Mouse (Mus musculus) urinary bladder, postnatal 14 days (tissue): ENCODE measurements around the gene Wbp1l.

Experiments
- DNase-seq: peaks from one replicate; pipeline ENCODE4 v3.0.0; 2021; ENCODE audit warnings: low spot score

Gene Wbp1l

DNA sequence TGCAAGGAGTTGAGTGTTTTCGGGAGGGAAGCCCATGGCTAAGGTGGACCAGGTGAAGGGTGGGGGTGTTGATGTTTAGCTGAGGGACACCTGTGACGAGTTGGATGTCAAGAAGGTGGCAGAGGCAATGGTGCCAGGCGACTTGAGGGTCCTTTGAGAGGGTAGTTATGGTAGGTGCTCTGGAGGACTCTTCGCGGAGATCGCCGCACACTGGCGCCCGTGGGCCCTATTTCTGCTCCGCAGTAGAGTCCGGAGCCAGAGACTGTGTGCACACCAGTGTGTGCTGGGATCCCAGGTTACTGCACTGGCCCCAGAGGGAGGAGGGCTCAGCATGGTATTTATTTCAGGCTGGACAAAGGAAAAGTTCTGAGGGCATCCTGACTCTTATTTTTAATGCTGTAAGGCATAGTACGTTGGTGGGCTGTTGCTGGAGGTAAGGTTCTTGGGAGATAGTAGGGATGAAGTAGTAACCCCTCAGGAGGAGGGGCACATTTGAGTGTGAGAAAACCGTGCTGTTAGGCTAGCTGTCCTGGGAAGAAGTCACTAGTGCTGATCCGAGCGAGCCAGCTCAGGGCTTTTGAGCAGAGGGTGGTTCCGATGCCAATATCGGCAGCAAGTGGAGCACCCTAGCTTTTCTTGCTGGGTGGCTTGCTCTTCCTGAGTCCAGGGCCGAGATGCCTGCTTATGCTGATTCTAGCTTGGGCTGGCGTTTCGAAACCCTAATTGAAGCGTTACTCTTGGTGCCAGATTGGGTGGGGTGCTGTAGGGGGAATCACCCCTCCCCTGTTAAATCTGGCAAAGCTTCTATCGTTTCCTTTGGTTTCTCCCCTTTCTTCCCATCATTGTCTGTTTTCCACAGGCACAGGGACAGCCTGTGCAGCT is 732 bp downstream of the Wbp1l start:
- peak; percentile 27 for DNase-seq

DNA sequence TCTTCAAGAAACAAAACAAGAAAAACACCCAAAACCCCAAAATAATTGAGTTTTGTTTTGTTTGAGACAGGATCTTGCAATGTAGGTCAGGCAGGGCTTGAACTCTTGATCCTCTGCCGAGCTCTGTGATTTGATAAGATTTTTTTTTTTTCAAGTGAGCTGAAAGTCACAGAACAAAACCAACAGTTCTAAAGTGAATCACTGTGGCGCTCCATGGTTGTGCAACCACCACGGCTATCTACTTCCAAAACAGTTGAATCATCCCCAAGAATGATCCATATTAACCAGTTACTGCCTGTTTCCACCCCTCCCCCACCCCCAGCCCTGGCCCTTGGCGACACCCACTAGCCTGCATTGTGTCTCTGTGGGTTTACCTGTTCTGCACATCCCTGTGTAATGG is 1.5 kb downstream of the Wbp1l start:
- DNase-seq, result peak; percentile 52

DNA sequence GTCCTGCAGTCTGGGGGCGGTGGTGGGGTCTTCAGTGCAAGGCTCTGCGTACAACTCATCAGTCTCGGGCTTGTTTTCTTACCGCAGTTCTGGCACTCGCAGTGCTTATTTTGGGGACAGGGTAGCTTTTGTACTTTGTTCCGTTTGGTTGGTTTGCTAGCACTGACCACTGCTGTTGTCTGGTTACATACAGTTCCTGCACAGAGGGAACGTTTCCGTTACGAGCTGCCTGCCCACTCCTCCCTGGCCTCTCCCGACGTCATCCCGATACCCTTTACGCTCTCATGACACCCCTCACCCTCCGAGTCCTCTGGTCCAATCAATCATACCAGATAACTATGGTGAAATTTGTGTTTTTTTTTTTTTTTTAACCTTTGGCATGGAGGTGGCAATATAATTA is 2.6 kb downstream of the Wbp1l start:
- peak; percentile 14 for DNase-seq

DNA sequence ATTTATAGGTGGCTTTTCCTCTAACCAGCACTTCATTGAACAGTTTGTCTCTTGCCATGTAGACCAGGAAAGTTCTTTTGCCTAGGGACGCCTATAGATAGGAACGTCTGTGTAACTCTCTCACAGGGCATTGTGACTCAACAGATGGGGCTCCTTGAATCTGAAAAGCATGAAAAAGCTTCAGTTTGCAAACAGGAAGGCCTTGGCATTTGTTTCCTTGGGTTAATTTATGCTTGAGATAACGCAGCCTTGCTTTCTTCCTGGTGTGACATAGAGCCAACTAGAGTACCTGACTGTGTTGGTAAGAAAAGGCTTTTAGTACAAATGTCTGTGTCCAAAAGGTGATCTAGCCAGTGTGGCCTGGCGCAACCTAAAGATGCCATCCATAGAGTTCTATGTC is 3.5 kb downstream of the Wbp1l start:
- DNase-seq, result no peak

DNA sequence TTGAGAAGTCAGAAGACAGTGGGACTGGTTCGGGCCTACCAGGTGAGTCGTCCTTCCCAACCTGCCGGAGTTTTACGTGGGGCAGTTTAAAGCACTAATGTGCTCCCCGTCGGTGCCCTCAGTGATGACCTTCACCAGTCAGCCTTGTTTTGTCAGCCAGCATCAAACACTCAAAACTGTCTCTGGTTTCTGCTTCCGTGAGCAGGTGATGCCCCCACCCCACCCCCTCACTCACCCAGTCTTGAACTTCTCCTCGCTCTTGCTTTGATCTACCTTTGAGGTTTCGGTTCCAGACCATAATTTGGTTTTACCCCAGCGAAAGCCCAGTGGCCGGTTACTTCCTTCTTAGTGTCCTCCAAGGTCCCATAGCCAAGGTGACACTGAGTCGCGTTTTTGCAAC is 7.8 kb downstream of the Wbp1l start:
- no peak for DNase-seq

DNA sequence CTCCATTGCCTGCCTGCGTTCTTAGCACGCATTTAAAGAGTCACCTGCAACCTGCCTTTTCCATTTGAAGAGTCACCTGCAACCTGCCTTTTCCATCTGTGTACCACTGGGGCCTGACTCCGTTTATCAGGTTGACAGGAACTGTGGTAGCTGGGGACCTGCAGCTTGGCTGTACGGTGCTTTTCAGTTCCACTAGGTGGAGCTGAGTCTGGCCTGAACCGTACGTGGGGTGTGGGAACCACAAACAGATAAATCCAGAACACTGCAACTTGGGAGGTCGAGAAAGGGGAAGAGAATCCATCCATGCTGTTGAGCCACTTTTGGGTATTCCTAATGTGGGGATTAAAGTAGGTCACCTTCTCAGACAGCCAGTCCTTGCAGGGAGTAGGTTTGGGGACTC is 8.5 kb downstream of the Wbp1l start:
- DNase-seq, result peak; percentile 27

DNA sequence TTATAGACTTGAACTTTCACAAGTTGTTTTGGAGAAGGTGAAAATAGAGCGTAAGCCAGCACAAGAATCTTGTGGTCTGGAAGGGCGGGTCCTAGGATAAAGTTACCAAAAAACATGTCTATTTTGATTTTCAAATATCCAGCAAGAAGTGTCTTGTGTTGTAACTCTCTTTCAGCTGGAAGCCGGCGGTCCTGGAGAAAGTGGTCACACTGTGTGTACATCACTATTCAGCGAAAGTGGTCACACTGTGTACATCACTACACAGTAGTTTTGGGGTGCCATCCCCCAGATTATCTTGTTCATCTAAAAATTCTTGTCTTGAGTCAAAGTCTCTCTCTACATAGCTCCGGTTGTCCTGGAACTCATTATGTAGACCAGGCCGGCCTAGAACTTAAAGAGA is 9.3 kb downstream of the Wbp1l start:
- DNase-seq, result no peak

DNA sequence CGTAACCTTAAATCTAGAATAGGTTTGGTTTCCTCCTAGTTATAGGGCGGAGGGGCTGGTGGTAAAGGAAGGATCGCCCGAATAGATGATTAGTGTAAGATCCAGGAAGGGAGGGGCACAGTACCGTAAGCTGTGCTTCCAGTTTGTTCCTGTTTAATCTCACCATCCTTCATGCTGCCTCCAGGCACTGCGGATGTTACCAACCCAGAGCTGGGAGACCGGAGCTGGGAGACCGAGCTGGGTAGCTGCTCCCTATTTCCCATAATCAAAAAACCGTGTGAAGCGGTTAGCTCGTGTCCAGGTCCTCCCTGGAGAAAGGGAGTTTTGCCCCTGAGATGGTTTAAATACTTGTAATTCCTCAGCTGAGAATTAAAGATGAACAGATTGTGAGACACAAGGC is 17.5 kb downstream of the Wbp1l start:
- no peak for DNase-seq

DNA sequence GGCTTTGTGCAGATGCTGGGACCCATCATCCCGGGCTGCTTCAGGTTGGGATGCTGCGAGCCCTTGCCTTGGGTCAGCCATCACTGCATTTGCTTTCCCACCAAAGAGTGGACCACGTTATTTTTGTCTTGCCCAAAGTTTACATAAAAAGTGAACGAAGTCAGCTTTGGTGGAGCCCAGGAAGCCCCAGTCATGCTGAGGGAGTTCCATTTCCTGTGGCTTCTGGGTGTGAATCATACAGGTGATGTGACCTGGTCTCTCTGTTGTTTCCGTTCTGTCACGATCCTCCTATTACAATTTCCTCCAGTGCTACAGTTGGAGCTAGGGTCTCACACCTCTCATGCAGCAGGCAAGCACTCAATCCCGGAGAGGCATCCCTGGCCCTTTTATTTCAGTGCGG is 18.5 kb downstream of the Wbp1l start:
- DNase-seq, result no peak

DNA sequence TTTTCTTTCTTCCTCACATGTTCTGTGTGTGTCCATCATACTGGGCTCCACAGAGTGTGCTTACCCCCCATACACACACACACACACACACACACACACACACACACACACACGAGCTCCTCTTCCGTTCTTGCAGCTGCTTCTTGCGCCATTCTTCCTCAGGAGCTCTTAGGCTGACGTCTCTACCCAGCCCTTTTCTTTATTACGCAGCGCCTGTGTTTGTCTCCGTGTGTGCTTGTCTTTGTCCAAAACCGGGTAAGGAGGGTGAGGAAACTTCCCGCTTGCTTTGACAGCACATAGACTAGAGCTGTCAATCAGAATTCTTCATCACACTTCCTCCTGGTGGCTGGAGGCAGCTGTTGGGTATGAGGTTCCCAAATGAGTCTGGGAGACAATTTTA is 19.4 kb downstream of the Wbp1l start:
- no peak for DNase-seq

DNA sequence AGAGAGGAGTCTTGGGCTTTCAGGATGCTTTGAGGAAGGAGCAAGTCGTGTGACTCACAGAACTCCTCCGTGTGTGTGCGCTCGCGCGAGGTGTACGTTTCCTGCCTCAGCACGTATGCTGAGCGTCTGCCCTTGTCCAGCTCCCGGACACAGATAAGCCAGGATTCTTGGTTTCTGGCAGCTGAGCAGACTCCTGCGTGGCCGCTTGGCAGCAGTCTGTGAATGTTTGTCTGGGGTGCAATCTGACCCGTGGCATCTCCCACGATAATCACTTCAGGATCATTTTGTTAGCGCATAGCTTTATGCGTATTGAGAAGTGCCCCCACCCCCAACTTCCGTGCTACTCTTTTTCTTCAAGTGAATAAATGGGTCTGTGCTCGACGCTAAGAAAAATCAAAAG is 20.1 kb downstream of the Wbp1l start:
- DNase-seq, result peak; percentile 53

DNA sequence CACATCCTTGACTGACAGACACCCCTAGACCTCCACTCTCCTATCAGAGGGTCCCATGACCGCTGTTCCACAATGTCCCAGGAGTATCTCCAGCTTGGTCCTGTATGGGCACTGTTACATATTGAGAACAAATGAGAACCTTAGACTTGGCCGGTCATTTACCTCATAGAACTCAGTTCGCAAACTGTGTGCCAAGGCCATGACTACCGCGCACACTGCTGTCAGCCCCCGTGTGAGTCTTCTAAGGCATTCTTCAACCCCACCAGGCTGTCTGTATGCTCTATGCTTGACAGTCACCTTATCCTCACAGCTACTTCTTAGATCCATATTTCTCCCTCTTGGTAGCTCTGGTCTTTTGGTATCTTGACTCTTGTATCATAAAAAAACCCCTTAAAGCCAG is 20.6 kb downstream of the Wbp1l start:
- DNase-seq, result no peak

DNA sequence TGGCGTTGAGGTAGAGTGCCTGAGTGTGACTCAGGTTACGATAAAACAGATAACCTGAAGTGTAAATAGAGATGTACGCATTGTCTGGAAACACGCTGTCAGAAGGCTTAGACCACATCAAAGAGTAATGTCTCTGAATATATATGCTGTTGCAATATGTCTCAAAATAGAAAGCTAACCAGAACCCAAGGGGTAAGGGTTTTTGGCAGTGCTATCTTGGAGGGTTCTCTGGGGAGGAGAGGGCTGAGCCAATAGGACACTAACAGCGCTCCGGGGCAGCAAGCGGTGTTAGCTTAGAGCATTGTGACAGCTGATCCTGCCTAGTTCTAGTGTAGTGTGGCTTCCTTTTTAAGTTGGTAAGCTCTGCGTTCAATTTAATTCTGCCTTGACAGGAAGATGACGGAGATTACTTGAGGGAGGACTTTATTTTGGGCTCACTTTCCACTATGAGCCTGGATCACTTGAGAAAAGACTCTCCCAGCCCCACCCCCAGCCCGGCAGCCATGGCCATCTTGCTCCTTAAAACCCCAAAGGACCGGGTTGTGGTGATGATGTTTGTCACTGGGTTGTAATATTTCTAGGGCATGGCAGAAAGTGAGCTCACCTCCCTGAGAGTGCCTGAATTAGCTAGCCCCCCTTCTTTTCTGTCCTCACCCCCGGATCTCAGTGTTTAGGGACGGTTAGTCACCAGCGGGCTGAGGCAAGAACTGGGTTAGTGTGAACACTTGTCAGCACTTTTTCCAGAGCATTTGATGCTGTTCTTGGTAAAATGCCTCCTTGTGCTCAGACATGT is 21.3 kb downstream of the Wbp1l start:
- DNase-seq, result no peak

DNA sequence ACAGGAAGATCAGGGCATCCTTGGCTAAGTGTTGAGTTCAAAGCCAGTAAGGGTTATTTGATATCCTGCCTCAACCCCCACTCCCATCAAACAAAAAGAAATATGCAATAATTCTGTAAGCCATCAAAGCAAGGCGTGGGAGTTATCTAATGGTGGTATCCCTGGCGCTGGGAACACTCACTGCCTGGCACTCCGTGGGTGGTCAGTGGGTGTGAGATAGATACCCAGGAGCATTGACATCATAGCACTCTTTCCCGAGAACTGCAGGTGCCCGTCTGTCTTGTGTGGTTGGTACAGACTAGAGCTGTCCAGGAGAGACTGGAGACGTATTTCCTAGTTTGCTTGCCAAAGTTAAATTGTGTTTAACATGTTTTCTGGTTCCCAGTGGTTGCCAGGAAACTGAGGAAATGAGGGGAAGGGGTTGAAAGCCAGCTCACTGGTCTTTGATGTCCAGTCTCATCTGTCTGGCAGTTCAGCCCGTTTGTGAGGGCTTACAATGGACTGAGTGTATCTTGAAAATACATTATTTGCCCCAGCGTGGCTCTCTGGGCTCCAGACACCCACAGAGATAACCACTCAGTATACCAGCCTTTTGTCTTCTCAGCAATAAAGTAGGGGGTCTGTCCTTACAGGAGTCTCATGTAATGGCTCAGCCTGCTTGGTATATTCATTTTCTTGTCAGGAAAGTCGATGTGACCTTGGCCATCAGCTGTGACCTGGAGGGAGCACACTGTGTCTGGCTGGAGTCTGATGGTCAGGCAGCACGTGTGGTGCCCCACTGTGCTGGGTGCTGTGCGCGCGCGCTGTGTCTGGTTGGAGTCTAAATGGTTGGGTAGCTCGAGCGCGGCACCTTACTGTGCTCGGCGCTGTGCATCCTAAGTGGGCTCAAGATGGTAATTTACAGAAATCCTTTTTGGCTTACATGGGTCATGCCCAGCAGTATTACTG is 22.6 kb downstream of the Wbp1l start:
- DNase-seq, result no peak

DNA sequence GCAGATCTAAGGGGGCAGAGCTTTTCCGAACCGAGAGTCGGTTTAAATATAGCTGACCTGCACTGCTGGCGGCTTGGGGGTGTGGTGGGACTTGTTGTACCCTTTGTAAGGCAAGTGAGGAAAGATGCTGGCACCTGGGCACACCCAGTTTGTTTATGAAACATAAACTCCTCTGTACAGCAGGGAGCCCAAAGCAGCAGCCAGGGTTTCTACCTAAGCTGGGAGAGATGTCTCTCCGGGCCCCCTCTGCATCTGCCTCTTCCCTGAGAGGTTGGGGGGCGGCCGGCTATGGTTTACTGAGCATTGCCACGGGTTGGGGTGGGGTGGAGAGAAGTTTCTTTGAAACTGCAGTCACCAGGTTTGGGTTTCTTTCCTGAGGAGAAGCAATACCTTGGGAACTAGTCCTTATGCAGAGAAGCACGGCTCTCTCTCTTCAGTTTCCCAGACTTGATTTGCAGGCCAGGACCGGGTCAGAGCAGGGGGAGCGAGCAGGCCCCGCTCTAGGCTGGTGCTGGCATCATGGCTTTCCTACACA is 23.8 kb downstream of the Wbp1l start:
- no peak for DNase-seq

DNA sequence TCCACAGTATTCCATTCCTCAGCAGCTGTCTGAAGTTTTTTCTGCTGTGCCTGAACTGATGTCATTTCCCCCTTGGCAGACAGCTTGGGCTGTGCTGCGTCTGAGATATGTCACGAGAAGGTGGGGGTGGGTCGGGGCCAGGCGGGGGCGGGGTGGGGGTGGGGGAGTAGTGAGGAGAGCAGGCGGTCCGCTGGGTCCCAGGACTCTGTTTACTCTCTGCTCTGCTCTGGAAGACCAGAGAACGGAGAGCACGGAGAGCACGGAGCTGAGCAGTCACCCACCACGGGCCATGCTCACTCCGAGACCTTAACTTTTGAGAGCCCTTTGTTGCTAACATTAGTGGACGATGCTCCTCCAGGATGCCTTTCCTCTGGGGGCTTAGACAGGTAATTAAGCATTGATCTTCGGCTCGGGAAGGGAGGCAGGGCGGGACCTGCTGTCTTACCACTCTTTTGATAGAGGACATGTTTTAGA is 24.3 kb downstream of the Wbp1l start:
- DNase-seq, result no peak

DNA sequence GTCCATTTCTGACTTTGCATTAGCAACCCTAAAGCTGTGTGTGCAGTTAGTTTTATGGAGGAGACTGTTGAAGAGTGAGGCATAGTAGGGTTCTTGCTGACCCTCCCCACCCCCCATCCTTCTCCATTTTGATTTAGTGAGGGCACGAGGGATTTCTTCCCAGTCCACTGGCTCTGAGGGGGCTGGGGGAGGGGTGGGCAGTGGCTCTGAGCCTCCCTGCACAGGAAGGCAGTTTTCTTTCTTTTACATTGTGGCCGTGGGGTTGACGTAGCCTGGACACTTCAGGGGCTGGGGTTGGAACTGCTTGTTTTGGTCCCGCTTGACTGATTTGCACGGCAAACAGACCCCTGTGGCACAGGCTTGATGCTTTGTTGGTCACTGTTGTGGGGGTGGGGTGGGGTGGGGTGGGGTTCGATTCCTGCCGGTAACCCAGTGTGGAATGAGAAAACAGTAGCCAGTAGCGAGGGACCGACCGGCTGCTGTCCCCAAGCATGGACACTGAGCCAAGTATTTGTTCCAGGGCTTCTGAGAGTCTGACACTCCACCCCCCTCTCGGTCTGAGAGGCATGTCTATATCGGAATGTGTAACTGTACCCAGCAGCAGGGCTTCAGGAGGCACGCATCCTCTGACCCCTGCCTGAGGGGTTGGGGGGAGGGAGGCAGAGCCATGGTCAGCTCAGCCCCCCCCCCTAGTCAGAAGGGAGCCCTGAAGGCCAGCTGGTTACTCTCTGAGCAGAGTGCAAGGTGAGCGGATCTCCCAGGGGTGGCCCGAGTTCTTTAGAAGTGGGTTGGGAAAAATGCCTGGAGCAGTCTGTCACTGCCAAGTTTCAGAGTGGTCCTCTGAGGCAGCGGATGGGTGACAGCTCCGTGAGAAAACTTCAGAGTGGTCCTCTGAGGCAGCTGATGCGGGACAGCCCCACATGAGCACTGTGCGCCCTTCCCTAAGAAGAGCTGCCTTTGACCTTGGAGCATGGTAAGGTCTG is 25.2 kb downstream of the Wbp1l start:
- no peak for DNase-seq

DNA sequence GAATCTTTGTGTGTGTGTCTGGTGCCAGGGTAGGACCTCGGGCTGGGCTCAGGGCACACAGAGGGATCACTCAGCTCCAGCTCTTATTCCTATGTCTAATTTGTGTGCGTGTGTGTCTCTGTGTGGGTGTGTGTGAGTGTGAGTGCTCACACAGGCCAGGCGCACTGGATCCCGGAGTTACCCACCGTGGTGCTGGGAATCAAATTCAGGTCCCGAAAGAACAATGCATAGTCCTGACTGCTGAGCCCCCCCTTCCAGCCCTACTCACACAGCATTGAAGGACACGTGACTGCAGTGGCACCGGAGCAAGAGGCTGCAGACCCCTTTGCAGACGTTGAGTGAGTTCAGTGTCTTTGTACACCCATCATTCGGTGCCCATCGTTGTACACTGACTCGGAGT is 26.1 kb downstream of the Wbp1l start:
- no peak for DNase-seq

DNA sequence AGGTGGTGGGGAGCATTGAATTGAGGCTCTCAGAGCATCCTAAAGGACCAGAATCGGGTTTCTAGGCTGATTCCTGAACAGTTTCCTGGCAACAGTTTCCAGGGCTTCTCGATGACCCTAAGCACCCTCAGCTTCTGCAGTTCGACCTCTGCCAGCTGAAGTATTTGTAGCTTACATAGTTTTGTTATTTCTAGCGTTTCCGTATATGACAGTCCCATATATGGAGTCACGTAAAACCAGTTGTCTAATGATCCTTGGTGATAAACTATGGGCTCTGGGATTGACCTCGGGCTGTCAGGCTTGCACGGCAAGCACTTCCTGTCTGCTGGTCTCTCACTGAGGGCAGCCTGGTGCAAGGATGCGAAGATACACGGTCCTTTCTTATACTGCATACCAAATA is 26.6 kb downstream of the Wbp1l start:
- no peak for DNase-seq

DNA sequence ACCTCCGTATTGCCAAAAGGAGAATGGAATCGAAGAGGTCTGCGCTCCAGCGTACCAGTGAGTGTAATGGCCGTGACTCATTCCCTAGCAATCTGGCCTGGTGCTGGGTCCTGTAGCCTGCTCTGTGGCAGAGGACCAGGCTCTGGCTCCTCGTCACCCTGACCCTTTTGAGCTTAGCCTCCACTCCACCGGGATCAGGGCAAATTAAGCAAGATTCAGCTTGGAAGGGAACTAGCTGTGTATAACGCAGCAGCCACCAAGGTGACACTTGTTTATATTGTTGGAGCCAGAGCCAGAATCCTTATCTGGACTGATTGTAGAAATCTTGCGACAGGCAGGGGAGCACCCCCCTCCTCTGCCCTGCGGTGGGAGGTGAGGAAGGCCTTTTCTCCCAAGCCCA is 29.5 kb downstream of the Wbp1l start:
- DNase-seq, result no peak

DNA sequence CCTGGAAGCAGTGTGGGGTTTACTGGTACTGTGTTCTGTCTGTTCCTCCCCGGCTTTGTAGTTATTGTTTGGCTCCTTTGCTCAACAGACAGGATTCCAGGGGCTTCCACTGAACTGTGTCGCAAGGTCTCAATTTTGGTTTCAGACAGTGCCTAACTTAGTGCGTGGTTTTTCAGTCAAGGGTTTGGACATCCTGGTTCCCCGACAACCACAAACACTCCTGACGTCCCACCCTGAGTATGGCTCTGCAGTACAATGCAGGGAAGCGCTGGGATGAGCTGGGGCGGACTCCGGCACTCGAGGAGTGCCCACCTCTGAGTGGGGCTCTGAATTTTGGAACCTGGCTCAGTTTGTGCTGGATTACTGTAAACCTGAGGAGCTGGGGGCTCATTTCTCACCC is 30.9 kb downstream of the Wbp1l start:
- DNase-seq, result no peak
